Mouse (Mus musculus) lung, adult 2 months (tissue): ENCODE measurements around the gene Arid5a. TPM values are rescaled to one million over a fixed set of nuclear protein-coding genes. Genes with fewer than 3 reads are reported as not detected.
A peak's percentile ranks its signal among the peaks of the same experiment; 100 is the strongest.

Source experiments
- DNase-seq: peaks from one replicate; pipeline ENCODE4 v3.0.0; 2022
- H3K4me1 ChIP-seq: fragments of 200-500 bp; 2 replicates; pipeline ENCODE4 v1.6.1; 2011; ENCODE audit warnings: low read length; ENCODE audit not compliant: control insufficient read depth, insufficient read depth
- H3K4me3 ChIP-seq: fragments of 200-500 bp; replicated peaks from 2 replicates; pipeline ENCODE3; 2011; ENCODE audit warnings: low read depth, mild to moderate bottlenecking, control low read depth, low read length; ENCODE audit errors: extremely low read depth
- CTCF ChIP-seq: fragments of 200-500 bp; IDR thresholded peaks from 2 replicates; pipeline ENCODE4 v1.5.1; 2011; ENCODE audit warnings: mild to moderate bottlenecking, low read length, control low read depth; ENCODE audit not compliant: insufficient read depth
- POLR2A ChIP-seq: fragments of 200-500 bp; IDR thresholded peaks from 2 replicates; pipeline ENCODE4 v1.6.1; 2011; ENCODE audit warnings: low read depth, mild to moderate bottlenecking, control low read depth, low read length, borderline replicate concordance; ENCODE audit errors: extremely low read depth
- WGBS: fragments of 180-500 bp; shearing (Covaris S2); methylation state at CpG from one replicate; pipeline ENCODE4 v1.1.7; 2018; 5-methylcytosine and 5-hydroxymethylcytosine counted together
- polyA plus RNA-seq: library from polyadenylated mRNA; depleted of rRNA; stranded (reverse); fragments of >200 nt; gene quantifications from 2 replicates; pipeline ENCODE4 v1.2.3, GENCODE M21; 2012

Arid5a gene
- polyA plus RNA-seq, 1 experiment = 11.2 TPM

DNA sequence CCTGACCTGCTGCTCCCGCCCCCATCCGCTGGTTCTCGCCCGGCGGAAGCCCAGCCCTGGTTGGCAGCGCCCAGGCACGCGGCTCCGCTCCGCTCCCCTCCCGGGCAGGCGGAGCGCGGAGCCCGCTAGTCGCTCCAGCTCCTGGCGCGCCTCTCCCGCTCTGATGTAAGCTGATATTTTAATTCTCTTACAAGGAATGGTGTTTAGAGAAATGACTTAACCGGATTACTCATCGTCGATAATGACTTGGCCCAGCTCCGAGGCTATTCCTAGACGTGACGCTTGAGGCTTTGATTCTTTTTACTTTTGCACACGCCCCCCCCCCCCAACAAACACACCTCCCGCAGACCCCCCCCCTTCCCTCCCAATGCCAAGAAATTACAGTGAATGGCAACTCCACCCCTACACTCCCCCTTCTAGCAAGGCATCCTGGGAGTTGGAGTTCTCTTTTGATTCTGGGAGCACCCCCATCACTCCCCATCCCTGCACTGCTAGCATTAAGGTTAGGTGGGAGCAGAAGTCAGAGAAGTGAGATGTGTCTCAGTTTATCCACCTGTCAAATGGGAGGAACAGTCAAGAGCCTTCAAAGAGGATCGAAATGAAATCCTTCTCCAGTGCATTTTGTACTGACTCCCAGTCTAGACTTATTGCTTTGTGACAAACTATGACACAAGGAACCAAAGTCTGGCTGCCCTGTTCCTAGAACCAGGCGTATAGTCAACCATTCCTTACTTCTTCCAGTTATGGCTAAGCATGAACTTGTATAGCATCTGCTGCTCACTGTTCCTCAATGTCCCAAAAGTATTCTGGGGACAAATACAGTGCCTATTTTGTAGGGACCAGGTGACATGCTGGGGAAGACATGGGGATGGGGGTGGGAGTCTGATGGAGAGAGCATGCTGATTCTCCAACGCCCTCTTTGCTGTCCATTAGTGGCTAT, 3.9 kb upstream of the Arid5a start:
- WGBS = 8% methylated on average over 30 of the region's 30 CpGs
- TF ChIP-seq POLR2A (no peak), CTCF (no peak)
- peak; percentile 70 for DNase-seq
- peaks cover 6% of the 10 kb centered on the region for H3K4me1 ChIP-seq
- H3K4me3 ChIP-seq = peak overlapping the region; percentile 35

- DNase-seq = no peak
- no peak overlapping the region for H3K4me3 ChIP-seq
- WGBS = 38% methylated on average over 7 of the region's 7 CpGs
- TF ChIP-seq POLR2A (no peak), CTCF (no peak)
- peaks cover 11% of the 10 kb centered on the region for H3K4me1 ChIP-seq
Observed at GRCm38 (mm10) chr1:36304764-36305163, 2.8 kb upstream of the Arid5a start.

DNA sequence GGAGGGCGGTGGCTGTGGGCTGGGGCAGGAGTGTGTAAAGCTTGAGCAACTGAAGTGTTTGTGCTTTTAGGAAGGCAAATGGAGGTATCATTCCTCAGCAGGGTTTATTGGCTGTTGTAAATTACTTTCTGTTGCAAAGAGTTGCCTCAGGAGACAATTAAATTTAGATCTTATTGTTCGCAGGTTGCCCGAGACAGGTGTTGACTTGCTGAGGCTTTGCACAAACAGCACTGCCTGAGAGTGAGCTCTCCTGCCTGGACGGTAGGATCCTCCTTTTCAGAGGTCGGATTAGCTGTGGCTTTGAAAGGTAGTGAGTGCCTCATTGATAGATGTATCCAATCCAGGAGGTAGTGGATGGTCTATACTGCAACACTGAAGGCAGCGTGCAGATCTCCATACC, 1.4 kb upstream of the Arid5a start:
- no peak for DNase-seq
- Histone ChIP-seq H3K4me3 (no peak overlapping the region), H3K4me1 (peaks cover 14% of the 10 kb centered on the region)
- WGBS = 85% methylated on average over 6 of the region's 6 CpGs
- no peak for TF ChIP-seq POLR2A
- no peak for TF ChIP-seq CTCF

DNA sequence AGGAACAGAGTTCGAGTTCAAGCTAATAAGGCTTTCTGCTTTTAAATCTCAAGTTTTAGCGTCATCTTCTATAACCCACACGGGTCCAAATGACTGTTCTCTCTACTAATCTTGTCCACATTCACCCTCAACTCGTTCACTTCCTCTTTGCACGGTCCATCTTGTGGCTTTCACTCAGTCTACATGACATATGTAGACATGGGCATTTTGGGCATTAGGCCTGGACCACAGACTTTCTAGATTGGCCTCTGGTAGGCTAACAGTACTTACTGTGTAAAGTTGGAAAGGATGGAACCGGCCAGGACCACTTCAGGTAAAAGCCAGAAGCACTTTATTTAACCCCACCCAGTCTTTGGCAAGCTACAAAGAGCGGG, 425 bp upstream of the Arid5a start:
- TF ChIP-seq POLR2A (no peak), CTCF (no peak)
- no peak for DNase-seq
- H3K4me3 ChIP-seq = no peak overlapping the region
- H3K4me1 ChIP-seq = peaks cover 14% of the 10 kb centered on the region
- WGBS = 59% methylated on average over 7 of the region's 7 CpGs

DNA sequence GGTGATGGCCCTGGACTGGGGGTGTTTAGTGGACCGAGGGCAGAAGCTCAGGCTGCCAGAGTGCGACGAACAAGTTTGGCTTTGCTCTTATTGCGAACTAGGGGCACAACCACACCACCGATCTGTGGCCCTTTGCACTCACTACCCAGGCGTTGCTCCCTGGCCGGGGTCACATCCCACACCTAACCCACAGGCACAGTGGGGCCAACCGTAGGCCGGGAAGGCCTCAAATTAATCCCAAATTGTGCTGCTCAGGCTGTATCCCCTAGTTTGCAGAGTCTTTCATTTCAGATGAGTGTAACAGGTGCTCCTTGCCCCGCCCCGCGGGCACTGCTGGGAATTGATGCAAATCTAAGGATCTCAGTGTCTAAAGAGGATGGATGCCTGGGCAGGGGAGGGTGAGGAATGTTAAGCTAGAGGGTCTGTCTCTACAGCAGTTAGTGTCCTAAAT, 943 bp downstream of the Arid5a start:
- H3K4me3 ChIP-seq = peak overlapping the region; percentile 79
- 14% methylated on average over 12 of the region's 12 CpGs for WGBS
- peaks cover 11% of the 10 kb centered on the region for H3K4me1 ChIP-seq
- TF ChIP-seq CTCF (no peak), POLR2A (no peak)
- peak; percentile 32 for DNase-seq

- WGBS = 49% methylated on average over 9 of the region's 9 CpGs
- Histone ChIP-seq H3K4me1 (peaks cover 11% of the 10 kb centered on the region), H3K4me3 (peak overlapping the region; percentile 25)
- TF ChIP-seq CTCF = no peak
- no peak for TF ChIP-seq POLR2A
- no peak for DNase-seq
Observed at GRCm38 (mm10) chr1:36308966-36309475, 1.5 kb downstream of the Arid5a start.

- Histone ChIP-seq H3K4me1 (peaks cover 11% of the 10 kb centered on the region), H3K4me3 (peak overlapping the region; percentile 25)
- 2% methylated on average over 3 of the region's 3 CpGs for WGBS
- no peak for TF ChIP-seq CTCF
- 0 out of 2 replicates have a peak, but pooled peaks have one; percentile 10 for TF ChIP-seq POLR2A
- no peak for DNase-seq
Observed at GRCm38 (mm10) chr1:36309498-36309901, 2.0 kb downstream of the Arid5a start.

- 89% methylated on average over 11 of the region's 11 CpGs for WGBS
- Histone ChIP-seq H3K4me1 (no peaks in the 10 kb centered on the region; the same call in 1 of the 2 replicates), H3K4me3 (no peak overlapping the region)
- no peak for DNase-seq
- no peak for TF ChIP-seq CTCF
- no peak for TF ChIP-seq POLR2A
Observed at GRCm38 (mm10) chr1:36314959-36315775, 7.6 kb downstream of the Arid5a start.

- Histone ChIP-seq H3K4me3 (no peak overlapping the region), H3K4me1 (no peaks in the 10 kb centered on the region)
- DNase-seq = no peak
- WGBS = 86% methylated on average over 2 of the region's 2 CpGs
- TF ChIP-seq POLR2A (no peak), CTCF (no peak)
Observed at GRCm38 (mm10) chr1:36315776-36316100, 8.2 kb downstream of the Arid5a start.

- 71% methylated on average over 2 of the region's 2 CpGs for whole genome bisulfite sequencing
- H3K4me3 ChIP-seq = no peak overlapping the region
- peaks cover 7% of the 10 kb centered on the region for H3K4me1 ChIP-seq
- DNase-seq = no peak
- no peak for TF ChIP-seq CTCF
- no peak for TF ChIP-seq POLR2A
Observed at GRCm38 (mm10) chr1:36321164-36321563, 13.6 kb downstream of the Arid5a start.
